Mouse (Mus musculus): ENCODE measurements around the gene Gm20431. TPM values are rescaled to one million over a fixed set of nuclear protein-coding genes. Genes with fewer than 3 reads are reported as not detected.
A peak's percentile ranks its signal among the peaks of the same experiment; 100 is the strongest.

Gene Gm20431
- total RNA-seq, 2 experiments from 2014 or later = 11.6 to 15.2 TPM

GRCm38 (mm10) chr2:167574814-167575213 lies 86.5 kb downstream of the Gm20431 start:
- DNase-seq (ENCODE audit: low spot score in 2 of 2) = peak; percentile 44 to 46

DNA sequence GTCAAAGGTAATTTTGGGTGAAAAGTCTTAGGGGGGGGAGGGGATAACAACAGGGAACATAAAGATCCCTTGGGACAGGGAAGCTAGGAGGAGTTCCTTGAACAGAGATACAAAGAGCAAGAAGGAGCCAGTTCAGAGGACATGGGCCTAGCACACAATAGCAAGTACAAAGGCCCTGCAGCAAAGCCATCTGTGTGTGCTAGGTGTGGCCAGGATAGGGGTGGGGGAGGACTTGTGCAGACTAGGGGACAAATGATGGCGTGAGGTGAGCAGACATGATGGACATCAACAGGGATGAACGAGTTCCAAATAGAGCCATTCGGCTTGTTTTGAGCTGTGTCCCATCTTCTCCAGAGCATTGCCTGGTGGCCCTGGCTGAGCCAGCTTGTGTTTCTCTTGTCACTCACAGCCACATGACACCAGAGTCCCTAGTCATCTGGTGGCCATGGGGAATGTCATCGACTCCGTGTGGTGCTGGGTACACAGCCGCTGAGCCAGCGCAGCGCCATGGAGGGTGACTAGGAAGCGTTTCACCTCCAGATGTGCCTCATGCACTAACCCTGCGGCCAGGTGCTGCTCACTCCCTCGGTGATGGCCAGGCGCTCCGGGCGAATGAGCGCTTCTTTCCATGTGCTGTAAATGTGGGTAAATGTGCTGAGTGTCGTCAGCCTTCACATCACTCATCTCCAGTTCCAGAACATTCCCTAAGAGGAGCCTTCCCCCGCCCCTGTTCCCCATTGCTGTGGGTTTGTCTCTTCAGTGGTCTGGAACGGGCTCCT lies 89.7 kb downstream of the Gm20431 start:
- no peak for DNase-seq (ENCODE audit: low spot score in 2 of 2)

DNA sequence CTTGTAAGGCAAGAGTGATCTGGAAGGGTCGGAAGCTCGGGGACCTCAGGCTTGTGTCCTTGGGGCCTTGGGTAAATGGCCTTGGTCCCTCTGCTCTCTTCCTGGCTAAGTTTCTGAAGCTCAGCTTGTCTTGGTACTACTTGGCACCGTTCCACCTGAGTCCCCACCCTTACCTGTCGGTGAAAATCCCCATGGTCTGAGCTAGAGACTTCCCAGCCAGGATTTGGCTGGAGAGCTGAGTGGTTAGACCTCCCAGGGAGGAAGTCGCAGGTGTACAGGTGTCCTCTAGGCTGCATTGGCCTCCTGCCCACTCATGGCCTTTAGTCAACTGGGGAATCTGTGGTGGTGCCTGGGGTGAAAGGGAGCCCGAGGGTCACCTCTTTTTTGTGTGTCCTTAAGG lies 90.5 kb downstream of the Gm20431 start:
- no peak for DNase-seq (ENCODE audit: low spot score in 2 of 2)

DNA sequence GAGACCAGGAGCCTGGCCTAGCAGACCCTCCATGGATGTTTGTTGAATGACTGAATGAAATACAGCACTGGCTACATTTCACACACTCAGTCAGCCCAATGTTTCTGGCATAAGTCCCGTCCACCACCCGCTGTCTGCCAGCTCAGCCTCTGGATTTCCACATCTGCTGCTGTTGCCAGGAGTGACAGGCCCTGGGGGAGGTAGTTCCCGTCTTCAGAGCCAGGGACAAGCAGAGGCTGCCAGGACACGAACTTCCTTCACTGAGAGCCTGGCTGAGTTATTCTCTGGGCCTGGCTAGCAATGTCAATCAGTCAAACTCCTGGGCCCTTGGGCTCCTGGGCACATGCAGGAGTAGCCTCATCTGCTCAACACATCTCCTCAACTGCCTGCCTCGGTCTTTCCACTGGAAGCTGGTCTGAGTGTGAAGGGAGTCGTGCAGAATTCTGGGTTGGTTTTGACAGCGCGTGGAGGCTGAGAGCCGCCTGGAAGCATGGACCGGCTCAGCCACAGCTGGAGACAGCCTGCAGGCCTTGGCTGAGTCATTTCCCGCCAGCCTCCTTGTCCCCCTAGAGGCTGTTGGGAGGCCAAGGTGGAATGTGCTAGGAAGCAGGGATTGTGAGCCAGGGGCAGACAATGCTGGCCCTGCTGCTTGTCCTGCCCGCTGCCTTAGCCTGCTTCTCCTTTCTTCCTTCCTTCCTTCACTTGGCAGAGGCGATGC lies 91.2 kb downstream of the Gm20431 start:
- DNase-seq (ENCODE audit: low spot score in 2 of 2) = peak; percentile 72 to 73

GRCm38 (mm10) chr2:167568112-167568511 lies 93.2 kb downstream of the Gm20431 start:
- no peak for DNase-seq (ENCODE audit: low spot score in 2 of 2)

- DNase-seq (ENCODE audit: low spot score in 2 of 2) = no peak
Measured at GRCm38 (mm10) chr2:167565682-167566081, 95.6 kb downstream of the Gm20431 start.

GRCm38 (mm10) chr2:167565312-167565656 lies 96.0 kb downstream of the Gm20431 start:
- DNase-seq (ENCODE audit: low spot score in 2 of 2) = no peak

- DNase-seq (ENCODE audit: low spot score in 2 of 2) = no peak
Measured at GRCm38 (mm10) chr2:167564551-167565311, 96.6 kb downstream of the Gm20431 start.

- no peak for DNase-seq (ENCODE audit: low spot score in 2 of 2)
Measured at GRCm38 (mm10) chr2:167563703-167564102, 97.6 kb downstream of the Gm20431 start.

DNA sequence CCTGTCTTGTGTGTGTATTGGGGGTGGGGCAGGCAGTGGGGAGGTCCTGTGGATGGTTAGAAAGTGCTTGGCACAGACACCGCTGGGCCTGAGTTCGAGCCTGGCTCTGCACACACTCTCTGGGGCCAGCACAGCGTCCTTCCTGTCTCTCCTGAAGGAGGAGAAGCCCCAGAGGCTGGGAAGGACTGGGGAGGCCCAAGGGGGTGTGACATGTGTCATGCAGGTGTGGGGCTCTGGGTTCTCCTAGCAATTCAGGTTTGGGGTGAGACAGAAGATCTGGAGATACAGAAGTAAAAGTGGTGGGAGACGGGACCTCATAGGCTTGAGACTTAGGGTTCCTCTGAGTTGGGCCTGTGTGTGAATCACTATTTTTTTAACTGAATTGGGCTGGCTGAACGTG lies 98.3 kb downstream of the Gm20431 start:
- DNase-seq (ENCODE audit: low spot score in 2 of 2) = no peak

- DNase-seq (ENCODE audit: low spot score in 2 of 2) = no peak
Measured at GRCm38 (mm10) chr2:167562101-167562500, 99.2 kb downstream of the Gm20431 start.

- no peak for DNase-seq (ENCODE audit: low spot score in 2 of 2)
Measured at GRCm38 (mm10) chr2:167559413-167559812, 101.9 kb downstream of the Gm20431 start.

Small RNA genes lying within 50 kb of the gene (microRNA-seq; reads per million reads assigned to microRNA genes)
- gene Gm22355 (ENCODE audit: borderline number of aligned reads in 2 of 2) = 0 reads per million in 2 experiments

Other genes starting within 250 kb of the Gm20431 start
- gene Slc9a8, start 239.8 kb downstream of the Gm20431 start, total RNA-seq (2021) = 10 to 100 TPM; 32.6 to 33.1 TPM
- gene Rnf114, start 168.9 kb downstream of the Gm20431 start, total RNA-seq (2021) = 100 to 1,000 TPM in 1 of 2 experiments, 10 to 100 TPM in 1; 88.3 to 103 TPM
- 10 to 100 TPM; 41.1 to 42.8 TPM for gene Spata2, start 168.6 kb downstream of the Gm20431 start, total RNA-seq (2021)
- gene Snai1, start 123.3 kb downstream of the Gm20431 start, total RNA-seq (2021) = 1 to 10 TPM; 6.3 to 8.8 TPM
- 100 to 1,000 TPM; 184 to 195 TPM for gene Ube2v1, start 29.4 kb downstream of the Gm20431 start, total RNA-seq (2021)
- gene Cebpb, start 27.4 kb upstream of the Gm20431 start, total RNA-seq (2021) = 100 to 1,000 TPM; 433 to 502 TPM
- 10 to 100 TPM; 21.4 to 26.6 TPM for gene Tmem189, start 28.3 kb upstream of the Gm20431 start, total RNA-seq (2021)